Mouse (Mus musculus): ENCODE data around the gene Gm20594. TPM values are rescaled to one million over a fixed set of nuclear protein-coding genes. Genes with fewer than 3 reads are reported as not detected.

The Gm20594 gene
- polyA plus RNA-seq (2015; fragmentation: Illumina TruSeq; extraction: RNeasy Lipid Tissue Mini Kit (QIAGEN cat#74804); ENCODE audit: low read depth, low replicate concordance) = not detected

GRCm38 (mm10) chr6:79817616-79818015 lies at the start of gene Gm20594:
Gene Gm20594 (plus strand): TSS chr6:79817916.

Other genes with a start within 250 kb of the Gm20594 start
- gene Lrrtm4, start 201.0 kb downstream of the Gm20594 start, polyA plus RNA-seq (2015; fragmentation: Illumina TruSeq; extraction: RNeasy Lipid Tissue Mini Kit (QIAGEN cat#74804); ENCODE audit: low read depth, low replicate concordance) = 31.9 TPM

Data from brain, adult 10 weeks (tissue).